Mouse (Mus musculus) B cell, adult (primary cell): ENCODE data around the gene Lgals12. TPM values are rescaled to one million over a fixed set of nuclear protein-coding genes. Genes with fewer than 3 reads are reported as not detected.

ENCODE experiments used
- total RNA-seq: library from RNA; stranded (reverse); gene quantifications from 4 replicates; pipeline ENCODE4 v1.2.4, GENCODE M21; 2023; ENCODE audit not compliant: inconsistent age

Gene Lgals12
- not detected in 4 replicates for total RNA-seq

GRCm38 (mm10) chr19:7606801-7607689 lies at the start of gene Lgals12:
Gene Lgals12 (minus strand): TSS chr19:7607193.

GRCm38 (mm10) chr19:7611942-7612757 lies 5.2 kb upstream of the Lgals12 start, which contains the start of gene Hrasls5:
Gene Hrasls5 (plus strand): TSS chr19:7612541.

GRCm38 (mm10) chr19:7557328-7557822 lies 49.6 kb downstream of the Lgals12 start, which contains the start of gene Pla2g16:
Gene Pla2g16 (plus strand): TSS chr19:7557459.

Other genes with a start within 250 kb of the Lgals12 start
- 15.8 to 27.1 TPM (median 19.5 TPM) in 4 replicates for gene Spindoc, start 224.2 kb downstream of the Lgals12 start, total RNA-seq
- 7.5 to 11.8 TPM (median 9.5 TPM) in 4 replicates for gene 2700081O15Rik, start 189.6 kb downstream of the Lgals12 start, total RNA-seq
- 46.9 to 56.2 TPM (median 54.3 TPM) in 4 replicates for gene Rtn3, start 123.9 kb downstream of the Lgals12 start, total RNA-seq
- gene Atl3, start 113.2 kb downstream of the Lgals12 start, total RNA-seq: 52.2 to 57.1 TPM (median 55.0 TPM) in 4 replicates
- gene Pla2g16, start 49.7 kb downstream of the Lgals12 start, total RNA-seq: 14.2 to 15.5 TPM (median 15.1 TPM) in 4 replicates
- not detected in 4 replicates for gene Hrasls5, start 5.3 kb upstream of the Lgals12 start, total RNA-seq
- gene Slc22a19, start 104.1 kb upstream of the Lgals12 start, total RNA-seq: not detected in 4 replicates
- not detected in 4 replicates for gene Slc22a26, start 195.5 kb upstream of the Lgals12 start, total RNA-seq